Mouse (Mus musculus) cerebellum, adult 2 months (tissue): Measurements from ENCODE around the gene Glrx2. TPM values are rescaled to one million over a fixed set of nuclear protein-coding genes. Genes with fewer than 3 reads are reported as not detected.

Experiments used
- DNase-seq, 2 experiments: peaks; one replicate each; pipeline ENCODE4 v3.0.0; 2021
- H3K27ac ChIP-seq: fragments of 200-500 bp; 2 replicates; pipeline ENCODE4 v1.5.1; 2012; ENCODE audit warnings: low read length, control low read depth, inconsistent platforms; ENCODE audit not compliant: insufficient read depth
- H3K27me3 ChIP-seq: fragments of 200-500 bp; 2 replicates; pipeline ENCODE4 v1.6.1; 2012; ENCODE audit warnings: inconsistent platforms, mild to moderate bottlenecking, low read length, moderate library complexity; ENCODE audit not compliant: control insufficient read depth, insufficient read depth
- H3K4me1 ChIP-seq: fragments of 200-500 bp; 2 replicates; pipeline ENCODE4 v1.6.1; 2011; ENCODE audit warnings: low read length; ENCODE audit not compliant: control insufficient read depth, insufficient read depth
- H3K4me3 ChIP-seq: fragments of 200-500 bp; replicated peaks from 2 replicates; pipeline ENCODE3; 2011; ENCODE audit warnings: mild to moderate bottlenecking, low read depth, low read length, control low read depth; ENCODE audit not compliant: insufficient read depth
- CTCF ChIP-seq: fragments of 200-500 bp; IDR thresholded peaks from 2 replicates; pipeline ENCODE4 v1.5.1; 2011; ENCODE audit warnings: low read depth, mild to moderate bottlenecking, control low read depth, low read length, moderate library complexity, borderline replicate concordance; ENCODE audit not compliant: insufficient read depth
- POLR2A ChIP-seq: fragments of 200-500 bp; IDR thresholded peaks from 2 replicates; pipeline ENCODE4 v1.6.1; 2011; ENCODE audit warnings: low read length, control low read depth, borderline replicate concordance; ENCODE audit not compliant: insufficient read depth
- WGBS: fragments of 180-500 bp; shearing (Covaris S2); methylation state at CpG from one replicate; pipeline ENCODE4 v1.1.7; 2018; 5-methylcytosine and 5-hydroxymethylcytosine counted together
- polyA plus RNA-seq: library from polyadenylated mRNA; depleted of rRNA; stranded (reverse); fragments of >200 nt; gene quantifications from 2 replicates; pipeline ENCODE4 v1.2.3, GENCODE M21; 2012

The Glrx2 gene
- polyA plus RNA-seq, 1 experiment = 81.6 TPM

DNA sequence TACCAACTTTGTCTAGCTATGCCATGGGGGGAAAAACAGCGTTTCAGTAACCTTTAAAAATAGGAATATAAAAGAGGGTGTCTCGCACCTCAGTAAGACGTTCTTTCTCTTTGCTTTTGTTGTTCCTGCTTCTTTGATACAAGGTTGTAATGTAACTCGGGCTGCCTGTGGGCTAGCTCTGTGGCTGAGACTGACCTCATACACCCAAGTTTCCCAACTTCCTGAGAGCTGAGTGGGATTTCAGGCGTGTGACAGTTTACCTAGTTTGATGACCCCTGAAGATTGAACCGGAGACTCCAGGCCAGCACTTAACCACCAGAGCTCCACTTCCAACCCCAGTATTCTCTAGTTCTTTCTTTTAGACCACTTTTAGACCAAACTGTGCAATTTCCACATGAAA lies 7.8 kb upstream of the Glrx2 start:
- H3K27ac ChIP-seq = no peak overlapping the region
- H3K27me3 ChIP-seq = no peaks in the 10 kb centered on the region
- TF ChIP-seq CTCF (no peak), POLR2A (no peak)
- H3K4me1 ChIP-seq = no peaks in the 10 kb centered on the region
- WGBS = 84% methylated on average over 6 of the region's 6 CpGs
- H3K4me3 ChIP-seq = no peak overlapping the region
- DNase-seq = no peak

DNA sequence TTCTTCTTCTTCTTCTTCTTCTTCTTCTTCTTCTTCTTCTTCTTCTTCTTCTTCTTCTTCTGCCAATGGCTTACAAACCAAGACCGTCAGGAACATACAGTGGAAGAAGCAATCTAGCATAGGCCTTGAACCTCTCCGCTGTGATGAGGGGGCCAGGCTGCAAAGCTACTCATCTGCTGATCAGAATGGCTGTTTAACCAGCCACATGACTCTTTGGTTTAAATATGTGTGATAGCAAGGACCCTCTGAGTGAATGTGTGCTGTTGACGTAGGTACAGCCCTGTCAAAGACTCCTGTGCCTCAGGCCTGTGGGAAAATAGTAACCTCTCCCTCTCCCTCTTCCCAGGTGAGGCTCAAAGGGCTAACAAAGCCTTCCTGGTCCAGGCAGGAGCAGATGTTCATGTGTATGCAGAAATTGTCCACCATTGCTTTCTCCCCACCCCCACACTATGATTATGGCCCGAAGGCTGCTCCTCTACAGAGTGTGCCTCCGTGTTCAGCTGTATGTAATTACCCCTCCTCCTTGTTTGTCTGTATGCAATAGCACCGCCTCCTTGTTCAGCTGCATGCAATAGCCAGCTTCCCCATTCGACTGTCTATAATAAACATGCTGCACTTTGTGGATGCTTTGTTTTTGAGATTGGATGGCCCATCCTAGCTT lies 6.0 kb upstream of the Glrx2 start:
- H3K27me3 ChIP-seq = no peaks in the 10 kb centered on the region
- no peaks in the 10 kb centered on the region for H3K4me1 ChIP-seq
- no peak overlapping the region for H3K27ac ChIP-seq
- no peak overlapping the region for H3K4me3 ChIP-seq
- 80% methylated on average over 7 of the region's 7 CpGs for WGBS
- DNase-seq = no peak
- TF ChIP-seq POLR2A = no peak
- no peak for TF ChIP-seq CTCF

GRCm38 (mm10) chr1:143710627-143710976 lies 5.5 kb upstream of the Glrx2 start:
- H3K27me3 ChIP-seq = no peaks in the 10 kb centered on the region
- H3K27ac ChIP-seq = no peak overlapping the region
- H3K4me1 ChIP-seq = no peaks in the 10 kb centered on the region
- no peak for DNase-seq
- TF ChIP-seq POLR2A = no peak
- no peak for TF ChIP-seq CTCF
- no peak overlapping the region for H3K4me3 ChIP-seq
- WGBS = 86% methylated on average over 5 of the region's 5 CpGs

GRCm38 (mm10) chr1:143724456-143725064 lies 8.4 kb downstream of the Glrx2 start:
- no peaks in the 10 kb centered on the region for H3K27me3 ChIP-seq
- WGBS = 93% methylated on average over 5 of the region's 5 CpGs
- no peak overlapping the region for H3K4me3 ChIP-seq
- no peak for TF ChIP-seq POLR2A
- TF ChIP-seq CTCF = no peak
- no peak for DNase-seq
- H3K27ac ChIP-seq = no peak overlapping the region
- H3K4me1 ChIP-seq = no peaks in the 10 kb centered on the region

- no peak for TF ChIP-seq POLR2A
- no peak for TF ChIP-seq CTCF
- H3K4me1 ChIP-seq = no peaks in the 10 kb centered on the region
- H3K27me3 ChIP-seq = no peaks in the 10 kb centered on the region
- 81% methylated on average over 9 of the region's 9 CpGs for WGBS
- no peak for DNase-seq
- H3K27ac ChIP-seq = no peak overlapping the region
- no peak overlapping the region for H3K4me3 ChIP-seq
These were observed 11.7 kb downstream of the Glrx2 start for GRCm38 (mm10) chr1:143727701-143728445.

DNA sequence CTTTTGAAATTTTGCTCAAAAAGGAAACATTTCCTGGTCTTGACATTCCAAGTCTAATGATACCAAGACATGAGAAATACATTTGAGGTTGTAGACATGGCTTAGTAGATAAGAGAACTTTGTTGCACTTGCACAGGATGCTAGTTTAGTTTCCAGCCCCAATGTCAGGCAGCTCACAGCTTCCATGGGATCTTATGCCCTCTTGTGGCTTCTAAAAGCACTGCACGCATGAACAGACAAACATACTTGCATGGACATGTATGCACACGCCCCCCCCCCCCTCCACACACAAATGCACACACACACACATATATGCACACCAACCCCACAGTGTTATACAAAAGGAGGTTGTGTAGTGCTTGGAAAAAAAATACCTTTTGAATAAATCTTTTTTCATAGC lies 14.8 kb downstream of the Glrx2 start:
- TF ChIP-seq CTCF = no peak
- TF ChIP-seq POLR2A = no peak
- H3K27ac ChIP-seq = no peak overlapping the region
- DNase-seq = no peak
- no peaks in the 10 kb centered on the region for H3K4me1 ChIP-seq
- WGBS = 75% methylated on average over 2 of the region's 2 CpGs
- H3K4me3 ChIP-seq = no peak overlapping the region
- no peaks in the 10 kb centered on the region for H3K27me3 ChIP-seq

- no peak overlapping the region for H3K27ac ChIP-seq
- DNase-seq = no peak
- TF ChIP-seq POLR2A (no peak), CTCF (no peak)
- no peak overlapping the region for H3K4me3 ChIP-seq
- no peaks in the 10 kb centered on the region for H3K4me1 ChIP-seq
- H3K27me3 ChIP-seq = no peaks in the 10 kb centered on the region
- WGBS = 50% methylated on average over 4 of the region's 4 CpGs
These were observed 15.6 kb downstream of the Glrx2 start for GRCm38 (mm10) chr1:143731691-143732090.

GRCm38 (mm10) chr1:143733914-143734410 lies 17.8 kb downstream of the Glrx2 start:
- no peak overlapping the region for H3K27ac ChIP-seq
- no peaks in the 10 kb centered on the region for H3K4me1 ChIP-seq
- no peak for TF ChIP-seq CTCF
- TF ChIP-seq POLR2A = no peak
- DNase-seq = no peak
- H3K27me3 ChIP-seq = no peaks in the 10 kb centered on the region
- 82% methylated on average over 5 of the region's 5 CpGs for WGBS
- no peak overlapping the region for H3K4me3 ChIP-seq
